Mouse (Mus musculus) WW6 (cell line): Measurements from ENCODE around the gene Slc41a3.

Experiments
- DNase-seq: peaks from one replicate; pipeline ENCODE4 v3.0.0-alpha.2; 2013; ENCODE audit warnings: low read depth, low spot score

Slc41a3 gene

GRCm38 (mm10) chr6:90597592-90597991 lies 6.9 kb upstream of the Slc41a3 start:
- DNase-seq = no peak

GRCm38 (mm10) chr6:90598197-90598596 lies 6.3 kb upstream of the Slc41a3 start:
- DNase-seq = no peak

- DNase-seq = no peak
Observed at GRCm38 (mm10) chr6:90600351-90600750, 4.2 kb upstream of the Slc41a3 start.

- DNase-seq = no peak
Observed at GRCm38 (mm10) chr6:90601736-90602135, 2.8 kb upstream of the Slc41a3 start.

- no peak for DNase-seq
Observed at GRCm38 (mm10) chr6:90602304-90602703, 2.2 kb upstream of the Slc41a3 start.

GRCm38 (mm10) chr6:90603126-90603525 lies 1.4 kb upstream of the Slc41a3 start:
- no peak for DNase-seq

- DNase-seq = no peak
Observed at GRCm38 (mm10) chr6:90604130-90604529, 395 bp upstream of the Slc41a3 start.

- DNase-seq = no peak
Observed at GRCm38 (mm10) chr6:90605298-90605665, 757 bp downstream of the Slc41a3 start.

- DNase-seq = peak; percentile 54
Observed at GRCm38 (mm10) chr6:90606538-90606937, 2.0 kb downstream of the Slc41a3 start.

- DNase-seq = peak; percentile 61
Observed at GRCm38 (mm10) chr6:90607196-90607595, 2.7 kb downstream of the Slc41a3 start.

- DNase-seq = no peak
Observed at GRCm38 (mm10) chr6:90608186-90608585, 3.7 kb downstream of the Slc41a3 start.

- no peak for DNase-seq
Observed at GRCm38 (mm10) chr6:90610248-90610647, 5.7 kb downstream of the Slc41a3 start.

- DNase-seq = no peak
Observed at GRCm38 (mm10) chr6:90613277-90613676, 8.8 kb downstream of the Slc41a3 start.

GRCm38 (mm10) chr6:90615362-90615761 lies 10.8 kb downstream of the Slc41a3 start:
- no peak for DNase-seq

- no peak for DNase-seq
Observed at GRCm38 (mm10) chr6:90615991-90616390, 11.5 kb downstream of the Slc41a3 start.

GRCm38 (mm10) chr6:90616481-90616880 lies 12.0 kb downstream of the Slc41a3 start:
- DNase-seq = no peak

GRCm38 (mm10) chr6:90618274-90618673 lies 13.7 kb downstream of the Slc41a3 start:
- no peak for DNase-seq

- no peak for DNase-seq
Observed at GRCm38 (mm10) chr6:90618821-90619636, 14.5 kb downstream of the Slc41a3 start.

- no peak for DNase-seq
Observed at GRCm38 (mm10) chr6:90619936-90620335, 15.4 kb downstream of the Slc41a3 start.

- DNase-seq = no peak
Observed at GRCm38 (mm10) chr6:90620791-90621583, 16.5 kb downstream of the Slc41a3 start.

GRCm38 (mm10) chr6:90621584-90621890 lies 17.0 kb downstream of the Slc41a3 start:
- DNase-seq = no peak

- DNase-seq = no peak
Observed at GRCm38 (mm10) chr6:90622758-90623455, 18.4 kb downstream of the Slc41a3 start.
